Mouse (Mus musculus) midbrain, embryonic 10.5 days (tissue): ENCODE data around the gene Hes2. TPM values are rescaled to one million over a fixed set of nuclear protein-coding genes. Genes with fewer than 3 reads are reported as not detected.

ENCODE experiments used
- DNase-seq: peaks from one replicate; pipeline ENCODE4 v3.0.0-alpha.2; 2017; ENCODE audit warnings: low spot score
- H3K27ac ChIP-seq: fragments of 300-500 bp; sonication (generic); replicated peaks from 2 replicates; pipeline ENCODE4 v1.5.1; 2016; ENCODE audit warnings: mild to moderate bottlenecking
- H3K27me3 ChIP-seq: fragments of 300-500 bp; sonication (generic); 2 replicates; pipeline ENCODE4 v1.6.1; 2016; ENCODE audit warnings: low read depth, mild to moderate bottlenecking; ENCODE audit not compliant: poor library complexity, severe bottlenecking
- H3K36me3 ChIP-seq: fragments of 300-500 bp; sonication (generic); 2 replicates; pipeline ENCODE4 v1.6.1; 2016; ENCODE audit warnings: mild to moderate bottlenecking, moderate library complexity
- H3K4me1 ChIP-seq: fragments of 300-500 bp; sonication (generic); 2 replicates; pipeline ENCODE4 v1.6.1; 2016
- H3K4me3 ChIP-seq: fragments of 300-500 bp; sonication (generic); 2 replicates; pipeline ENCODE4 v1.5.1; 2016; ENCODE audit warnings: mild to moderate bottlenecking, moderate library complexity
- H3K9me3 ChIP-seq: fragments of 300-500 bp; sonication (generic); replicated peaks from 2 replicates; pipeline ENCODE4 v1.6.1; 2016; ENCODE audit warnings: mild to moderate bottlenecking
- WGBS: fragments of 180-500 bp; shearing (Covaris S2); methylation state at CpG from one replicate; pipeline ENCODE4 v1.1.7; 2016; 5-methylcytosine and 5-hydroxymethylcytosine counted together
- polyA plus RNA-seq: library from polyadenylated mRNA; unstranded; fragments of >200 nt; fragmentation: Nextera tagmentation; extraction: Ambion mirVana; gene quantifications from 2 replicates; pipeline ENCODE4 v1.2.1, GENCODE M21; 2016

Gene Hes2
- polyA plus RNA-seq, 1 experiment from 2014 or later = 0.79 TPM

GRCm38 (mm10) chr4:152176638-152177037 is 18.0 kb downstream of the Hes2 start:
- Histone ChIP-seq H3K9me3 (0 out of 2 replicates have a peak, but pooled peaks cover 2% of the 10 kb centered on the region), H3K4me1 (peaks cover 39% of the 10 kb centered on the region), H3K36me3 (peaks cover 6% of the 10 kb centered on the region; the same call in 1 of the 2 replicates), H3K27ac (no peak overlapping the region), H3K4me3 (no peak overlapping the region), H3K27me3 (peaks cover 66% of the 10 kb centered on the region)
- WGBS = 77% methylated on average over 3 of the region's 3 CpGs
- no peak for DNase-seq

- Histone ChIP-seq H3K4me1 (peaks cover 39% of the 10 kb centered on the region), H3K36me3 (peaks cover 7% of the 10 kb centered on the region; the same call in 1 of the 2 replicates), H3K4me3 (peak overlapping the region; percentile 67), H3K27ac (peak overlapping the region; percentile 94), H3K27me3 (peaks cover 66% of the 10 kb centered on the region), H3K9me3 (no peaks in the 10 kb centered on the region)
- 69% methylated on average over 6 of the region's 6 CpGs for WGBS
- no peak for DNase-seq
Measured at GRCm38 (mm10) chr4:152177174-152177536, 18.5 kb downstream of the Hes2 start.

- Histone ChIP-seq H3K27me3 (peaks cover 66% of the 10 kb centered on the region), H3K27ac (peak within 1 kb of the TSS; percentile 94), H3K4me1 (peaks cover 39% of the 10 kb centered on the region), H3K36me3 (peaks cover 12% of the 10 kb centered on the region), H3K9me3 (no peaks in the 10 kb centered on the region), H3K4me3 (peak within 1 kb of the TSS; percentile 67)
- WGBS = under 1% methylated on average over 108 of the region's 108 CpGs
- peak; percentile 92 for DNase-seq
Measured at GRCm38 (mm10) chr4:152177537-152178343, 19.1 kb downstream of the Hes2 start, which contains the start of gene Acot7. Gene Acot7 (plus strand): TSS chr4:152178134.

- Histone ChIP-seq H3K4me1 (peaks cover 39% of the 10 kb centered on the region), H3K27ac (peak overlapping the region; percentile 94), H3K36me3 (peaks cover 15% of the 10 kb centered on the region), H3K4me3 (peak overlapping the region; percentile 67), H3K9me3 (no peaks in the 10 kb centered on the region), H3K27me3 (peaks cover 64% of the 10 kb centered on the region)
- no peak for DNase-seq
- 2% methylated on average over 35 of the region's 35 CpGs for WGBS
Measured at GRCm38 (mm10) chr4:152178344-152178864, 19.7 kb downstream of the Hes2 start.

- Histone ChIP-seq H3K27me3 (peaks cover 57% of the 10 kb centered on the region), H3K4me1 (peaks cover 39% of the 10 kb centered on the region), H3K27ac (peak overlapping the region; percentile 94), H3K4me3 (peak overlapping the region; percentile 67), H3K9me3 (no peaks in the 10 kb centered on the region), H3K36me3 (peaks cover 18% of the 10 kb centered on the region)
- DNase-seq = no peak
- WGBS = 38% methylated on average over 16 of the region's 16 CpGs
Measured at GRCm38 (mm10) chr4:152178916-152179705, 20.4 kb downstream of the Hes2 start.

- WGBS = 88% methylated on average over 16 of the region's 16 CpGs
- Histone ChIP-seq H3K27ac (no peak overlapping the region), H3K9me3 (no peaks in the 10 kb centered on the region), H3K4me1 (peaks cover 45% of the 10 kb centered on the region), H3K27me3 (peaks cover 47% of the 10 kb centered on the region), H3K4me3 (no peak overlapping the region), H3K36me3 (peaks cover 18% of the 10 kb centered on the region)
- no peak for DNase-seq
Measured at GRCm38 (mm10) chr4:152179946-152180660, 21.4 kb downstream of the Hes2 start.

GRCm38 (mm10) chr4:152182205-152182604 is 23.5 kb downstream of the Hes2 start:
- Histone ChIP-seq H3K4me3 (no peak overlapping the region), H3K4me1 (peaks cover 63% of the 10 kb centered on the region)
- DNase-seq = no peak

GRCm38 (mm10) chr4:152184353-152185035 is 25.8 kb downstream of the Hes2 start:
- Histone ChIP-seq H3K4me1 (peaks cover 41% of the 10 kb centered on the region), H3K9me3 (no peaks in the 10 kb centered on the region), H3K27ac (no peak overlapping the region), H3K4me3 (no peak overlapping the region), H3K27me3 (peaks cover 12% of the 10 kb centered on the region), H3K36me3 (peaks cover 20% of the 10 kb centered on the region)
- no peak for DNase-seq
- 77% methylated on average over 7 of the region's 7 CpGs for WGBS

More at GRCm38 (mm10) chr4:152182205-152182604, 23.5 kb downstream of the Hes2 start:
- Histone ChIP-seq H3K27ac (no peak overlapping the region), H3K9me3 (no peaks in the 10 kb centered on the region), H3K27me3 (peaks cover 26% of the 10 kb centered on the region), H3K36me3 (peaks cover 18% of the 10 kb centered on the region)
- 86% methylated on average over 10 of the region's 10 CpGs for WGBS

GRCm38 (mm10) chr4:152185137-152185509 is 26.5 kb downstream of the Hes2 start:
- peak; percentile 38 for DNase-seq
- 3% methylated on average over 3 of the region's 3 CpGs for WGBS
- peaks cover 20% of the 10 kb centered on the region for H3K36me3 ChIP-seq
- H3K4me1 ChIP-seq = peaks cover 34% of the 10 kb centered on the region
- no peaks in the 10 kb centered on the region for H3K9me3 ChIP-seq
- H3K27me3 ChIP-seq = peaks cover 6% of the 10 kb centered on the region
- peak overlapping the region; percentile 68 for H3K27ac ChIP-seq
- H3K4me3 ChIP-seq = peak overlapping the region; percentile 37; the same call in 1 of the 2 replicates

- H3K36me3 ChIP-seq = peaks cover 16% of the 10 kb centered on the region
- H3K27ac ChIP-seq = peak overlapping the region; percentile 68
- H3K9me3 ChIP-seq = no peaks in the 10 kb centered on the region
- H3K4me3 ChIP-seq = peak overlapping the region; percentile 37
- peaks cover under 1% of the 10 kb centered on the region; the same call in 1 of the 2 replicates for H3K27me3 ChIP-seq
- H3K4me1 ChIP-seq = peaks cover 31% of the 10 kb centered on the region
- DNase-seq = peak; percentile 47
- 6% methylated on average over 19 of the region's 19 CpGs for WGBS
Measured at GRCm38 (mm10) chr4:152185510-152186204, 27.0 kb downstream of the Hes2 start.
